ENCODE assay signal across 8 mouse cellular contexts in genomic region chr13:83744981-83745555, GRCm38 (mm10).
A peak's percentile ranks its signal among the peaks of the same experiment; 100 is the strongest.
DNase-seq lines count a peak whose midpoint lies in the region; ATAC-seq and TF ChIP-seq lines count a peak whose summit lies in the region.

No protein-coding gene starts in this region.

- peak overlapping the region; percentile 45 for H3K4me3 ChIP-seq in liver, embryonic 11.5 days (ENCODE audit: low read depth, low read length)
- peak overlapping the region; percentile 58 for H3K4me3 ChIP-seq in heart, embryonic 13.5 days
- peak overlapping the region; percentile 21 for H3K4me3 ChIP-seq in liver, postnatal 0 days (ENCODE audit: low read depth, low read length)

- no peaks in the 10 kb centered on the region for H3K4me1 ChIP-seq in liver, embryonic 11.5 days (replicated peaks; ENCODE audit: control insufficient read depth, insufficient read depth, low read length)
- peaks cover 5% of the 10 kb centered on the region for H3K4me1 ChIP-seq in heart, embryonic 13.5 days
- H3K4me1 ChIP-seq in liver, postnatal 0 days (ENCODE audit: insufficient read depth): 0 out of 2 replicates have a peak, but pooled peaks cover 4% of the 10 kb centered on the region

- no peak overlapping the region for H3K9ac ChIP-seq in liver, embryonic 11.5 days (ENCODE audit: low read depth, low read length)
- H3K9ac ChIP-seq in heart, embryonic 13.5 days: peak overlapping the region; percentile 71
- no peak overlapping the region for H3K9ac ChIP-seq in liver, postnatal 0 days (replicated peaks)

- H3K9me3 ChIP-seq in liver, embryonic 11.5 days (ENCODE audit: control insufficient read depth, low read length): no peaks in the 10 kb centered on the region
- no peaks in the 10 kb centered on the region for H3K9me3 ChIP-seq in heart, embryonic 13.5 days
- no peaks in the 10 kb centered on the region for H3K9me3 ChIP-seq in liver, postnatal 0 days (ENCODE audit: low read length)

- peak; percentile 53 for DNase-seq in liver, embryonic 11.5 days (ENCODE audit: low spot score)
- no peak for DNase-seq in liver
- peak; percentile 95 to 96 for DNase-seq in cerebellum, postnatal 36 days
- peak; percentile 70 to 91 for DNase-seq in kidney, postnatal 25 days
- peak; percentile 18 for DNase-seq in liver, postnatal 0 days
- DNase-seq in right cerebral cortex, postnatal 36 days (ENCODE audit: low spot score in 2 of 2): peak; percentile 95 to 96
- no peak for DNase-seq in gastrocnemius, postnatal 25 days

- no peak for TF ChIP-seq CTCF in liver, postnatal 0 days (IDR thresholded peaks at IDR 0.05; ENCODE audit: low read depth)

- peak; percentile 68 for ATAC-seq in liver, embryonic 11.5 days (replicated peaks; ENCODE audit: low FRiP score)
- peak; percentile 63 for ATAC-seq in heart, embryonic 13.5 days (ENCODE audit: extremely low read depth, insufficient number of reproducible peaks, low FRiP score, low TSS enrichment)
- ATAC-seq in liver, postnatal 0 days: no peak

- peaks cover 42% of the 10 kb centered on the region for H3K27me3 ChIP-seq in liver, embryonic 11.5 days (replicated peaks; ENCODE audit: control insufficient read depth, insufficient read depth, low read length)
- H3K27me3 ChIP-seq in heart, embryonic 13.5 days (replicated peaks): peaks cover 51% of the 10 kb centered on the region
- H3K27me3 ChIP-seq in liver, postnatal 0 days (ENCODE audit: insufficient read depth, low read length): peaks cover 44% of the 10 kb centered on the region

- TF ChIP-seq EP300 in liver, postnatal 0 days (IDR thresholded peaks at IDR 0.05; ENCODE audit: low read depth): no peak

- no peaks in the 10 kb centered on the region for H3K36me3 ChIP-seq in liver, embryonic 11.5 days (ENCODE audit: control insufficient read depth, insufficient read depth, low read length)
- H3K36me3 ChIP-seq in heart, embryonic 13.5 days: no peaks in the 10 kb centered on the region
- no peaks in the 10 kb centered on the region for H3K36me3 ChIP-seq in liver, postnatal 0 days (replicated peaks; ENCODE audit: insufficient read depth, low read length)

- H3K27ac ChIP-seq in liver, embryonic 11.5 days (ENCODE audit: low read depth, low read length): no peak overlapping the region
- H3K27ac ChIP-seq in heart, embryonic 13.5 days (replicated peaks): no peak overlapping the region
- no peak overlapping the region for H3K27ac ChIP-seq in liver, postnatal 0 days (ENCODE audit: low read depth)

- peak overlapping the region; percentile 65 for H3K4me2 ChIP-seq in liver, embryonic 11.5 days
- H3K4me2 ChIP-seq in heart, embryonic 13.5 days: peak overlapping the region; percentile 86
- peak overlapping the region; percentile 44; the same call in 1 of the 2 replicates for H3K4me2 ChIP-seq in liver, postnatal 0 days (ENCODE audit: low read depth, low read length)

- 2% methylated on average over 38 of the region's 38 CpGs for WGBS in liver, embryonic 11.5 days
- 2% methylated on average over 38 of the region's 38 CpGs for WGBS in heart, embryonic 13.5 days
- 2% methylated on average over 36 of the region's 38 CpGs for WGBS in liver, postnatal 0 days (ENCODE audit: insufficient replicate concordance)

Comparison
In these comparisons a context has a peak if more than half of its experiments do, and no peak if none do; other contexts are left out.
1. DNase-seq: peak in liver, embryonic 11.5 days (single experiment), cerebellum, postnatal 36 days (2 of 2), kidney, postnatal 25 days (2 of 2), liver, postnatal 0 days (single experiment) and right cerebral cortex, postnatal 36 days (2 of 2); none in liver (single experiment) and gastrocnemius, postnatal 25 days (single experiment).
2. Peak in every context shown above with its lines, with median percentiles within 50 percentile points of each other: H3K4me2 ChIP-seq and H3K4me3 ChIP-seq.